ENCODE assay signal across 32 mouse cellular contexts in the genomic region with DNA sequence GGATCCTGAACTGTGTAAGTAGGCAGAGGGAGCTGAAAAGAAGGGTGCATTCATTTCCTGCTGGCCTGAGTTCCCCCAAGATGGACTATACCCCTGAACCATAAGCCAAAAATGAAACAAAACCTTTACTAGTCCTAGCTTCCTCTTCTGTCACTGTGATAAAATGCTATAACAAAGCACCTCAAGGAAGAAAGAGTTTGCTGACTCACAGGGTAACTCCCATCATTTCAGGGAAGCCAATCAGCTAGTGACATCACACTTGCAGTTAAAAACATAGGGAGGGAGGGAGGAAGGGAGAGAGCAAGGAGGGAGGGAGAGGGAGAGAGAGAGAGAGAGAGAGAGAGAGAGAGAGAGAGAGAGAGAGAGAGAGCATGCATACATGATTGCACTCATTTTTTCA.
"Had no signal": no experiment of that assay in that cellular context is flagged by ENCODE, and none has a peak within 500 bp of the region (broad histone marks: within the 10 kb centered on the region; RNA-seq: fewer than 3 reads in every experiment).

No protein-coding gene starts in this region.

- H3K27ac ChIP-seq: limb, embryonic 10.5 days; limb, embryonic 12.5 days; limb, embryonic 13.5 days; limb, embryonic 15.5 days; liver, embryonic 12.5 days; liver, embryonic 13.5 days; liver, embryonic 14.5 days; liver, embryonic 15.5 days; lung, embryonic 15.5 days; macrophage; midbrain, embryonic 10.5 days; midbrain, embryonic 12.5 days; midbrain, embryonic 13.5 days; midbrain, embryonic 15.5 days; neural tube, embryonic 12.5 days had no signal

- H3K4me2 ChIP-seq: limb, embryonic 12.5 days; limb, embryonic 13.5 days; limb, embryonic 15.5 days; liver, embryonic 11.5 days; liver, embryonic 12.5 days; liver, embryonic 13.5 days; liver, embryonic 15.5 days; lung, embryonic 14.5 days; lung, embryonic 15.5 days; midbrain, embryonic 11.5 days; midbrain, embryonic 12.5 days; midbrain, embryonic 13.5 days; midbrain, embryonic 15.5 days; neural tube, embryonic 12.5 days had no signal

- H3K9ac ChIP-seq: limb, embryonic 12.5 days; limb, embryonic 13.5 days; limb, embryonic 15.5 days; liver, embryonic 12.5 days; liver, embryonic 13.5 days; liver, embryonic 14.5 days; liver, embryonic 15.5 days; liver, postnatal 0 days; lung, embryonic 14.5 days; lung, embryonic 15.5 days; midbrain, embryonic 12.5 days; midbrain, embryonic 13.5 days; midbrain, embryonic 15.5 days; neural tube, embryonic 12.5 days had no signal

- DNase-seq: left cerebral cortex, postnatal 4 days; liver; liver, embryonic 13.5 days; liver, postnatal 0 days; lung, adult 18-20 months; lung, adult 2 months; lung, embryonic 14.5 days; lung, postnatal 10 days; lung, postnatal 14 days; lung, postnatal 36 days; lung, postnatal 4 days; midbrain, embryonic 14.5 days had no signal

- H3K36me3 ChIP-seq: limb, embryonic 10.5 days; limb, embryonic 12.5 days; limb, embryonic 13.5 days; limb, embryonic 15.5 days; liver, embryonic 12.5 days; liver, embryonic 13.5 days; liver, embryonic 15.5 days; lung, embryonic 15.5 days; midbrain, embryonic 10.5 days; midbrain, embryonic 12.5 days; midbrain, embryonic 13.5 days; midbrain, embryonic 15.5 days; neural tube, embryonic 12.5 days had no signal

- ATAC-seq: liver, embryonic 12.5 days; liver, postnatal 0 days; lung, postnatal 0 days; midbrain, embryonic 13.5 days; midbrain, embryonic 15.5 days; midbrain, embryonic 16.5 days had no signal

- H3K4me3 ChIP-seq: limb, embryonic 10.5 days; limb, embryonic 12.5 days; limb, embryonic 13.5 days; limb, embryonic 15.5 days; liver, embryonic 12.5 days; liver, embryonic 13.5 days; liver, embryonic 15.5 days; lung, embryonic 15.5 days; megakaryocyte, embryonic 14.5 days; midbrain, embryonic 10.5 days; midbrain, embryonic 12.5 days; midbrain, embryonic 13.5 days; midbrain, embryonic 15.5 days; myocyte; neural tube, embryonic 12.5 days had no signal

- H3K4me1 ChIP-seq: limb, embryonic 10.5 days; limb, embryonic 12.5 days; limb, embryonic 13.5 days; limb, embryonic 15.5 days; liver, embryonic 12.5 days; liver, embryonic 13.5 days; liver, embryonic 15.5 days; lung, embryonic 15.5 days; megakaryocyte, embryonic 14.5 days; midbrain, embryonic 12.5 days; midbrain, embryonic 13.5 days; midbrain, embryonic 15.5 days had no signal

- H3K9me3 ChIP-seq: limb, embryonic 10.5 days; limb, embryonic 13.5 days; limb, embryonic 15.5 days; liver, embryonic 13.5 days; liver, embryonic 15.5 days; lung, embryonic 15.5 days; midbrain, embryonic 10.5 days; midbrain, embryonic 12.5 days; midbrain, embryonic 13.5 days; midbrain, embryonic 15.5 days; neural tube, embryonic 12.5 days had no signal

- H3K27me3 ChIP-seq: limb, embryonic 13.5 days; limb, embryonic 15.5 days; liver, embryonic 12.5 days; liver, embryonic 13.5 days; liver, embryonic 15.5 days; lung, embryonic 15.5 days; megakaryocyte, embryonic 14.5 days; midbrain, embryonic 13.5 days; midbrain, embryonic 15.5 days; neural tube, embryonic 12.5 days had no signal
